In the genomic region with DNA sequence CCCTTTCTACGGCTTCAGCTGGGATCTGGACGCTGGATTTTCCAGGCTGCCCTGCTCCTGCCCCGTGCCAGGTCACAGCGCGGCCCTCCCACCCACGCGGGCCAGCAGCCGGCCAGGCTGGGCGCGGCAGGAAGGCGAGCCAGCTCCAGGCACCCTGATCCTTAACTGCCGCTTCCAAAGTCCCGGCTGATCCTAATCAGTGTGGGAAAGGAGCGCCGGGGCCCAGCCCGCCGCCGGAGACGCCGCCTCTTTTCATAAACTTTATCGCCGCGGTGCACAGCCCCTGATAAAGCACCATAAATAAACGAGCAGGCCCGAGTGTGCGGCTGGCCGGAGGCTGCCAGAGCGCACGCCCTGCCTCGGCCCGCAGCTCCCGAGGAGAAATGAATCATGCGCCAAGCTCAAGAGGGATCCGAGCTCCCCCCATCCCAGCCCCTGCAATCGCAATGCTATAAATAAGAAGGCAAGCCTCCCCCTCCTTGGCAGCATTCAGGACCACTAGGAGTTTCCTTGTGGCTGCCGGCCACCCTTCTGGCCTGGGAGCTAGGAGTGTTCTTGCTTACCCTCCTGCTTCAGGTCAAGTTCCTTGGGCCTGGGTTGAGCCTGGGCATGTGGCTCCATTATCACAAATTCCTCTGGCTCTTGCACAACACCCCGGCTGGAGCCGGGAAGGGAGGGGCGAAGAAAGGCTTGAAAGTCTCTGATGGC, we compare ENCODE assay signal across 7 mouse cellular contexts.
DNase-seq lines count a peak whose midpoint lies in the region; ATAC-seq and TF ChIP-seq lines count a peak whose summit lies in the region.

No protein-coding gene starts in this region.

- peak overlapping the region; percentile 34 for H3K4me3 ChIP-seq in hindbrain, postnatal 0 days (ENCODE audit: low read length)
- peak overlapping the region; percentile 23 for H3K4me3 ChIP-seq in limb, embryonic 11.5 days (ENCODE audit: low read depth, low read length)
- H3K4me3 ChIP-seq in midbrain, embryonic 11.5 days (ENCODE audit: low read depth, low read length), result peak overlapping the region; percentile 31

- H3K27ac ChIP-seq in hindbrain, postnatal 0 days, result peak overlapping the region; percentile 32; the same call in 1 of the 2 replicates
- peak overlapping the region; percentile 65 for H3K27ac ChIP-seq in limb, embryonic 11.5 days (replicated peaks; ENCODE audit: low read depth, low read length)
- H3K27ac ChIP-seq in midbrain, embryonic 11.5 days (ENCODE audit: low read depth, low read length), result peak overlapping the region; percentile 7; the same call in 1 of the 2 replicates

- H3K4me2 ChIP-seq in hindbrain, postnatal 0 days (ENCODE audit: low read depth, low read length), result peak overlapping the region; percentile 73
- H3K4me2 ChIP-seq in limb, embryonic 11.5 days (ENCODE audit: low read depth, severe bottlenecking), result peak overlapping the region; percentile 57
- H3K4me2 ChIP-seq in midbrain, embryonic 11.5 days, result peak overlapping the region; percentile 82

- no peaks in the 10 kb centered on the region for H3K9me3 ChIP-seq in hindbrain, postnatal 0 days (ENCODE audit: low read length)
- no peaks in the 10 kb centered on the region for H3K9me3 ChIP-seq in limb, embryonic 11.5 days (ENCODE audit: control insufficient read depth, low read length)
- no peaks in the 10 kb centered on the region for H3K9me3 ChIP-seq in midbrain, embryonic 11.5 days (ENCODE audit: control insufficient read depth, low read length)

- H3K27me3 ChIP-seq in hindbrain, postnatal 0 days (ENCODE audit: insufficient read depth, low read length), result no peaks in the 10 kb centered on the region
- no peaks in the 10 kb centered on the region for H3K27me3 ChIP-seq in limb, embryonic 11.5 days (ENCODE audit: control insufficient read depth, insufficient read depth, low read length)
- peaks cover 3% of the 10 kb centered on the region; the same call in 1 of the 2 replicates for H3K27me3 ChIP-seq in midbrain, embryonic 11.5 days (ENCODE audit: control insufficient read depth, insufficient read depth, low read length)

- no peaks in the 10 kb centered on the region for H3K36me3 ChIP-seq in hindbrain, postnatal 0 days (ENCODE audit: insufficient read depth, low read length)
- no peaks in the 10 kb centered on the region for H3K36me3 ChIP-seq in limb, embryonic 11.5 days (ENCODE audit: control insufficient read depth, insufficient read depth, low read length)
- H3K36me3 ChIP-seq in midbrain, embryonic 11.5 days (ENCODE audit: control insufficient read depth, insufficient read depth, low read length), result no peaks in the 10 kb centered on the region

- peak; percentile 62 for ATAC-seq in common myeloid progenitor, adult 5-6 weeks (replicated peaks; ENCODE audit: low read depth, poor library complexity, severe bottlenecking)
- peak; percentile 52 for ATAC-seq in hindbrain, postnatal 0 days
- peak; percentile 79 for ATAC-seq in limb, embryonic 11.5 days (ENCODE audit: insufficient number of reproducible peaks, low FRiP score, low TSS enrichment, low read depth)
- ATAC-seq in midbrain, embryonic 11.5 days (ENCODE audit: low FRiP score), result peak; percentile 90

- 4% methylated on average over 39 of the region's 39 CpGs for whole genome bisulfite sequencing in hindbrain, postnatal 0 days
- WGBS in limb, embryonic 11.5 days, result under 1% methylated on average over 39 of the region's 39 CpGs
- WGBS in midbrain, embryonic 11.5 days, result 3% methylated on average over 39 of the region's 39 CpGs

- peak overlapping the region; percentile 22; the same call in 1 of the 2 replicates for H3K9ac ChIP-seq in hindbrain, postnatal 0 days (replicated peaks; ENCODE audit: low read length)
- H3K9ac ChIP-seq in limb, embryonic 11.5 days (ENCODE audit: low read length), result peak overlapping the region; percentile 47
- peak overlapping the region; percentile 73 for H3K9ac ChIP-seq in midbrain, embryonic 11.5 days (ENCODE audit: low read length)

- DNase-seq in adrenal gland, adult 2 months, result peak; percentile 93
- peak; percentile 78 for DNase-seq in gastrocnemius, postnatal 10 days
- peak; percentile 58 for DNase-seq in hindbrain, postnatal 0 days (ENCODE audit: low spot score)
- peak; percentile 81 for DNase-seq in limb, embryonic 11.5 days (ENCODE audit: low spot score)
- DNase-seq in midbrain, embryonic 11.5 days (ENCODE audit: low spot score, missing footprints), result peak; percentile 96
- peak; percentile 26 to 40 for DNase-seq in spleen, postnatal 10 days (ENCODE audit: low spot score in 2 of 2)

- peaks cover 9% of the 10 kb centered on the region; the same call in 1 of the 2 replicates for H3K4me1 ChIP-seq in hindbrain, postnatal 0 days (ENCODE audit: insufficient read depth, low read length)
- peaks cover 28% of the 10 kb centered on the region for H3K4me1 ChIP-seq in limb, embryonic 11.5 days (ENCODE audit: control insufficient read depth, insufficient read depth, low read length)
- H3K4me1 ChIP-seq in midbrain, embryonic 11.5 days (ENCODE audit: control insufficient read depth, insufficient read depth, low read length), result peaks cover 16% of the 10 kb centered on the region

- TF ChIP-seq CTCF in hindbrain, postnatal 0 days (IDR thresholded peaks at IDR 0.05; ENCODE audit: low read depth), result no peak

Comparison
In these comparisons a context has a peak if more than half of its experiments do, and no peak if none do; other contexts are left out.
1. Peak in every context shown above with its lines: DNase-seq, ATAC-seq, H3K4me3 ChIP-seq and H3K27ac ChIP-seq.
2. DNase-seq: peak in every context shown above with its lines; median percentile 96 in midbrain, embryonic 11.5 days; 93 in adrenal gland, adult 2 months; 81 in limb, embryonic 11.5 days; 78 in gastrocnemius, postnatal 10 days; 58 in hindbrain, postnatal 0 days; 33 in spleen, postnatal 10 days.
3. H3K27ac ChIP-seq: peak in every context shown above with its lines; median percentile 65 in limb, embryonic 11.5 days; 32 in hindbrain, postnatal 0 days; 7 in midbrain, embryonic 11.5 days.
4. H3K9ac ChIP-seq: peak in every context shown above with its lines; median percentile 73 in midbrain, embryonic 11.5 days; 47 in limb, embryonic 11.5 days; 22 in hindbrain, postnatal 0 days.